Mouse (Mus musculus) heart, embryonic 12.5 days (tissue): ENCODE data around the gene Asb1. TPM values are rescaled to one million over a fixed set of nuclear protein-coding genes. Genes with fewer than 3 reads are reported as not detected.

ENCODE experiments used
- ATAC-seq: fragments of 200-750 bp; cut with Nextera tagmentation; 2 replicates; pipeline ENCODE4 v1.8.0; 2017; ENCODE audit warnings: moderate TSS enrichment, moderate library complexity; ENCODE audit not compliant: insufficient number of reproducible peaks, low FRiP score
- H3K27ac ChIP-seq: fragments of 300-500 bp; sonication (generic); 2 replicates; pipeline ENCODE4 v1.5.1; 2016; ENCODE audit warnings: mild to moderate bottlenecking, moderate library complexity; ENCODE audit not compliant: poor library complexity, severe bottlenecking
- H3K27me3 ChIP-seq: fragments of 300-500 bp; sonication (generic); replicated peaks from 2 replicates; pipeline ENCODE4 v1.6.1; 2016; ENCODE audit warnings: mild to moderate bottlenecking, moderate library complexity
- H3K36me3 ChIP-seq: fragments of 300-500 bp; sonication (generic); 2 replicates; pipeline ENCODE4 v1.6.1; 2016; ENCODE audit warnings: mild to moderate bottlenecking, moderate library complexity
- H3K4me1 ChIP-seq: fragments of 300-500 bp; sonication (generic); replicated peaks from 2 replicates; pipeline ENCODE4 v1.6.1; 2016; ENCODE audit warnings: mild to moderate bottlenecking
- H3K4me2 ChIP-seq: fragments of 300-500 bp; sonication (generic); 2 replicates; pipeline ENCODE4 v1.6.1; 2016; ENCODE audit warnings: mild to moderate bottlenecking, moderate library complexity
- H3K4me3 ChIP-seq: fragments of 300-500 bp; sonication (generic); 2 replicates; pipeline ENCODE4 v1.5.1; 2016; ENCODE audit warnings: mild to moderate bottlenecking
- H3K9ac ChIP-seq: fragments of 300-500 bp; sonication (generic); 2 replicates; pipeline ENCODE4 v1.6.1; 2016; ENCODE audit warnings: mild to moderate bottlenecking, moderate library complexity
- H3K9me3 ChIP-seq: fragments of 300-500 bp; sonication (generic); replicated peaks from 2 replicates; pipeline ENCODE4 v1.6.1; 2016; ENCODE audit warnings: mild to moderate bottlenecking, moderate library complexity
- WGBS: fragments of 180-500 bp; shearing (Covaris S2); methylation state at CpG from one replicate; pipeline ENCODE4 v1.1.7; 2016; 5-methylcytosine and 5-hydroxymethylcytosine counted together
- polyA plus RNA-seq: library from polyadenylated mRNA; unstranded; fragments of >200 nt; fragmentation: Nextera tagmentation; extraction: Ambion mirVana; gene quantifications from 2 replicates; pipeline ENCODE4 v1.2.1, GENCODE M21; 2016

Gene Asb1
- polyA plus RNA-seq, 1 experiment from 2014 or later, result 11.0 TPM

GRCm38 (mm10) chr1:91574208-91574607, 33.9 kb downstream of the Asb1 start:
- Histone ChIP-seq H3K4me2 (no peak overlapping the region), H3K27ac (no peak overlapping the region), H3K4me3 (no peak overlapping the region), H3K9me3 (no peaks in the 10 kb centered on the region), H3K4me1 (peaks cover 13% of the 10 kb centered on the region), H3K9ac (no peak overlapping the region), H3K36me3 (no peaks in the 10 kb centered on the region), H3K27me3 (0 out of 2 replicates have a peak, but pooled peaks cover 4% of the 10 kb centered on the region)
- no peak for ATAC-seq
- WGBS, result 67% methylated on average over 3 of the region's 3 CpGs

- no peaks in the 10 kb centered on the region for H3K9me3 ChIP-seq
- no peaks in the 10 kb centered on the region for H3K36me3 ChIP-seq
- H3K27ac ChIP-seq, result no peak overlapping the region
- no peak overlapping the region for H3K4me2 ChIP-seq
- no peak overlapping the region for H3K4me3 ChIP-seq
- no peak overlapping the region for H3K9ac ChIP-seq
- peaks cover 26% of the 10 kb centered on the region for H3K4me1 ChIP-seq
- 43% methylated on average over 7 of the region's 7 CpGs for WGBS
- 0 out of 2 replicates have a peak, but pooled peaks have one; percentile 27 for ATAC-seq
- no peaks in the 10 kb centered on the region for H3K27me3 ChIP-seq
These were observed 37.7 kb downstream of the Asb1 start for GRCm38 (mm10) chr1:91577883-91578517.

- no peak overlapping the region for H3K9ac ChIP-seq
- no peaks in the 10 kb centered on the region for H3K27me3 ChIP-seq
- no peak overlapping the region for H3K27ac ChIP-seq
- H3K4me2 ChIP-seq, result no peak overlapping the region
- 33% methylated on average over 2 of the region's 2 CpGs for WGBS
- peaks cover 26% of the 10 kb centered on the region for H3K4me1 ChIP-seq
- ATAC-seq, result no peak
- no peaks in the 10 kb centered on the region for H3K36me3 ChIP-seq
- H3K4me3 ChIP-seq, result no peak overlapping the region
- H3K9me3 ChIP-seq, result no peaks in the 10 kb centered on the region
These were observed 40.2 kb downstream of the Asb1 start for GRCm38 (mm10) chr1:91580503-91580902.

- no peak for ATAC-seq
- Histone ChIP-seq H3K9ac (no peak overlapping the region), H3K4me1 (peaks cover 26% of the 10 kb centered on the region), H3K4me2 (no peak overlapping the region), H3K9me3 (no peaks in the 10 kb centered on the region), H3K36me3 (no peaks in the 10 kb centered on the region), H3K27ac (no peak overlapping the region), H3K4me3 (no peak overlapping the region), H3K27me3 (no peaks in the 10 kb centered on the region)
- 82% methylated on average over 2 of the region's 2 CpGs for WGBS
These were observed 40.9 kb downstream of the Asb1 start for GRCm38 (mm10) chr1:91581206-91581605.

- Histone ChIP-seq H3K4me2 (no peak overlapping the region), H3K36me3 (no peaks in the 10 kb centered on the region), H3K9ac (no peak overlapping the region), H3K27ac (no peak overlapping the region), H3K4me1 (peaks cover 10% of the 10 kb centered on the region), H3K27me3 (no peaks in the 10 kb centered on the region), H3K4me3 (no peak overlapping the region), H3K9me3 (0 out of 2 replicates have a peak, but pooled peaks cover 3% of the 10 kb centered on the region)
- WGBS, result 69% methylated on average over 17 of the region's 17 CpGs
- ATAC-seq, result no peak
These were observed 44.9 kb downstream of the Asb1 start for GRCm38 (mm10) chr1:91584969-91585835.

GRCm38 (mm10) chr1:91589738-91590137, 49.4 kb downstream of the Asb1 start:
- H3K4me3 ChIP-seq, result no peak overlapping the region
- 0 out of 2 replicates have a peak, but pooled peaks cover 2% of the 10 kb centered on the region for H3K4me1 ChIP-seq
- H3K4me2 ChIP-seq, result no peak overlapping the region
- WGBS, result 40% methylated on average over 6 of the region's 6 CpGs
- no peak for ATAC-seq
- no peak overlapping the region for H3K9ac ChIP-seq
- H3K27ac ChIP-seq, result no peak overlapping the region
- H3K9me3 ChIP-seq, result 0 out of 2 replicates have a peak, but pooled peaks cover 5% of the 10 kb centered on the region
- no peaks in the 10 kb centered on the region for H3K36me3 ChIP-seq
- no peaks in the 10 kb centered on the region for H3K27me3 ChIP-seq

- H3K36me3 ChIP-seq, result no peaks in the 10 kb centered on the region
- no peak overlapping the region for H3K4me3 ChIP-seq
- H3K4me1 ChIP-seq, result no peaks in the 10 kb centered on the region
- H3K9me3 ChIP-seq, result peaks cover 8% of the 10 kb centered on the region; the same call in 1 of the 2 replicates
- H3K27ac ChIP-seq, result no peak overlapping the region
- no peak overlapping the region for H3K4me2 ChIP-seq
- WGBS, result 77% methylated on average over 9 of the region's 9 CpGs
- no peak overlapping the region for H3K9ac ChIP-seq
- ATAC-seq, result no peak
- no peaks in the 10 kb centered on the region for H3K27me3 ChIP-seq
These were observed 55.2 kb downstream of the Asb1 start for GRCm38 (mm10) chr1:91595521-91596020.

- Histone ChIP-seq H3K9ac (no peak overlapping the region), H3K27me3 (0 out of 2 replicates have a peak, but pooled peaks cover 3% of the 10 kb centered on the region), H3K4me3 (no peak overlapping the region), H3K27ac (no peak overlapping the region), H3K4me1 (0 out of 2 replicates have a peak, but pooled peaks cover 4% of the 10 kb centered on the region), H3K4me2 (no peak overlapping the region), H3K9me3 (peaks cover 8% of the 10 kb centered on the region; the same call in 1 of the 2 replicates), H3K36me3 (no peaks in the 10 kb centered on the region)
- WGBS, result 83% methylated on average over 5 of the region's 5 CpGs
- no peak for ATAC-seq
These were observed 57.3 kb downstream of the Asb1 start for GRCm38 (mm10) chr1:91597611-91598010.

- Histone ChIP-seq H3K4me3 (no peak overlapping the region), H3K4me1 (peaks cover 11% of the 10 kb centered on the region; the same call in 1 of the 2 replicates), H3K27me3 (0 out of 2 replicates have a peak, but pooled peaks cover 3% of the 10 kb centered on the region), H3K36me3 (no peaks in the 10 kb centered on the region), H3K9me3 (no peaks in the 10 kb centered on the region), H3K9ac (no peak overlapping the region), H3K27ac (no peak overlapping the region), H3K4me2 (peak overlapping the region; percentile 17; the same call in 1 of the 2 replicates)
- 36% methylated on average over 9 of the region's 9 CpGs for WGBS
- ATAC-seq, result peak; percentile 59; the same call in 1 of the 2 replicates
These were observed 60.5 kb downstream of the Asb1 start for GRCm38 (mm10) chr1:91600671-91601361.

- Histone ChIP-seq H3K4me1 (peaks cover 14% of the 10 kb centered on the region; the same call in 1 of the 2 replicates), H3K27ac (no peak overlapping the region), H3K4me2 (no peak overlapping the region), H3K36me3 (no peaks in the 10 kb centered on the region), H3K9me3 (no peaks in the 10 kb centered on the region), H3K9ac (no peak overlapping the region), H3K4me3 (no peak overlapping the region), H3K27me3 (peaks cover 3% of the 10 kb centered on the region; the same call in 1 of the 2 replicates)
- ATAC-seq, result no peak
- WGBS, result 80% methylated on average over 2 of the region's 2 CpGs
These were observed 61.2 kb downstream of the Asb1 start for GRCm38 (mm10) chr1:91601362-91602096.
